Mouse (Mus musculus): ENCODE results near the gene Apba2.

Apba2 gene

GRCm38 (mm10) chr7:64586133-64586532 lies 84.6 kb downstream of the Apba2 start:
- DNase-seq (ENCODE audit: low read depth, low spot score): no peak

- DNase-seq (ENCODE audit: low read depth, low spot score): no peak
These were observed 85.1 kb downstream of the Apba2 start for GRCm38 (mm10) chr7:64586571-64586970.

GRCm38 (mm10) chr7:64588636-64589389 lies 87.3 kb downstream of the Apba2 start:
- DNase-seq (ENCODE audit: low read depth, low spot score): no peak

- DNase-seq (ENCODE audit: low read depth, low spot score): peak; percentile 36
These were observed 93.8 kb downstream of the Apba2 start for GRCm38 (mm10) chr7:64595256-64595655.

GRCm38 (mm10) chr7:64596652-64597051 lies 95.1 kb downstream of the Apba2 start:
- DNase-seq (ENCODE audit: low read depth, low spot score): peak; percentile 45

GRCm38 (mm10) chr7:64609866-64610265 lies 108.4 kb downstream of the Apba2 start:
- no peak for DNase-seq (ENCODE audit: low read depth, low spot score)

- peak; percentile 8 for DNase-seq (ENCODE audit: low read depth, low spot score)
These were observed 109.4 kb downstream of the Apba2 start for GRCm38 (mm10) chr7:64610875-64611274.

GRCm38 (mm10) chr7:64619261-64619660 lies 117.8 kb downstream of the Apba2 start:
- DNase-seq (ENCODE audit: low read depth, low spot score): no peak

GRCm38 (mm10) chr7:64626494-64626893 lies 125.0 kb downstream of the Apba2 start:
- DNase-seq (ENCODE audit: low read depth, low spot score): no peak

- DNase-seq (ENCODE audit: low read depth, low spot score): peak; percentile 1
These were observed 126.6 kb downstream of the Apba2 start for GRCm38 (mm10) chr7:64627972-64628655.

GRCm38 (mm10) chr7:64630697-64631096 lies 129.2 kb downstream of the Apba2 start:
- DNase-seq (ENCODE audit: low read depth, low spot score): no peak

GRCm38 (mm10) chr7:64631131-64631530 lies 129.6 kb downstream of the Apba2 start:
- DNase-seq (ENCODE audit: low read depth, low spot score): no peak

GRCm38 (mm10) chr7:64631781-64632351 lies 130.4 kb downstream of the Apba2 start:
- no peak for DNase-seq (ENCODE audit: low read depth, low spot score)

- no peak for DNase-seq (ENCODE audit: low read depth, low spot score)
These were observed 131.7 kb downstream of the Apba2 start for GRCm38 (mm10) chr7:64633182-64633581.

GRCm38 (mm10) chr7:64633916-64634315 lies 132.4 kb downstream of the Apba2 start:
- DNase-seq (ENCODE audit: low read depth, low spot score): no peak

GRCm38 (mm10) chr7:64634482-64634881 lies 133.0 kb downstream of the Apba2 start:
- DNase-seq (ENCODE audit: low read depth, low spot score): no peak

- no peak for DNase-seq (ENCODE audit: low read depth, low spot score)
These were observed 137.4 kb downstream of the Apba2 start for GRCm38 (mm10) chr7:64638922-64639321.

GRCm38 (mm10) chr7:64640651-64641050 lies 139.1 kb downstream of the Apba2 start:
- no peak for DNase-seq (ENCODE audit: low read depth, low spot score)

GRCm38 (mm10) chr7:64642903-64643302 lies 141.4 kb downstream of the Apba2 start:
- DNase-seq (ENCODE audit: low read depth, low spot score): no peak

- DNase-seq (ENCODE audit: low read depth, low spot score): no peak
These were observed 144.0 kb downstream of the Apba2 start for GRCm38 (mm10) chr7:64645458-64645857.

GRCm38 (mm10) chr7:64646046-64646445 lies 144.5 kb downstream of the Apba2 start:
- no peak for DNase-seq (ENCODE audit: low read depth, low spot score)

GRCm38 (mm10) chr7:64648947-64649607 lies 147.6 kb downstream of the Apba2 start:
- no peak for DNase-seq (ENCODE audit: low read depth, low spot score)
